Mouse (Mus musculus) MEL (cell line): ENCODE data around the gene Rad50. TPM values are rescaled to one million over a fixed set of nuclear protein-coding genes. Genes with fewer than 3 reads are reported as not detected.

Source experiments
- DNase-seq: peaks from one replicate; pipeline ENCODE4 v3.0.0; 2011; ENCODE audit warnings: low read depth, low spot score
- H3K27ac ChIP-seq: 2 replicates; pipeline ENCODE4 v1.5.1; 2012; ENCODE audit warnings: low read depth, mild to moderate bottlenecking, control low read depth, low read length, moderate library complexity; ENCODE audit not compliant: control insufficient read depth
- H3K27me3 ChIP-seq, 2 experiments: fragments of 150-350 bp in 1 of 2; sonication (generic) in 1 of 2; 2 replicates each; pipeline ENCODE4 v1.6.1; 2012; ENCODE audit warnings: low read length in 2 of 2, mild to moderate bottlenecking in 2 of 2, improper control_type of control experiment in 1 of 2, moderate library complexity in 1 of 2; ENCODE audit not compliant: insufficient read depth in 2 of 2, control insufficient read depth in 1 of 2
- H3K36me3 ChIP-seq, 2 experiments: 2 replicates each; pipeline ENCODE4 v1.6.1; 2012 to 2014; ENCODE audit warnings: low read length in 2 of 2, improper control_type of control experiment in 1 of 2, inconsistent platforms in 1 of 2, mild to moderate bottlenecking in 1 of 2; ENCODE audit not compliant: insufficient read depth in 2 of 2, control insufficient read depth in 1 of 2
- H3K4me1 ChIP-seq, 2 experiments: fragments of 150-350 bp in 1 of 2; sonication (generic) in 1 of 2; 2 replicates each; pipeline ENCODE4 v1.6.1; 2012; ENCODE audit warnings: low read length in 2 of 2, improper control_type of control experiment in 1 of 2, mild to moderate bottlenecking in 1 of 2; ENCODE audit not compliant: insufficient read depth in 2 of 2, control insufficient read depth in 1 of 2
- H3K4me3 ChIP-seq, 2 experiments: fragments of 150-350 bp in 1 of 2; sonication (generic) in 1 of 2; 2 replicates each; pipeline ENCODE4 v1.5.1; 2012; ENCODE audit warnings: low read depth in 2 of 2, low read length in 2 of 2, mild to moderate bottlenecking in 2 of 2, moderate library complexity in 2 of 2, control low read depth in 1 of 2, improper control_type of control experiment in 1 of 2; ENCODE audit not compliant: control insufficient read depth in 1 of 2, insufficient read depth in 1 of 2
- H3K79me2 ChIP-seq: 2 replicates; pipeline ENCODE4 v1.6.1; 2012; ENCODE audit warnings: mild to moderate bottlenecking, low read length, moderate library complexity; ENCODE audit not compliant: control insufficient read depth, poor library complexity, insufficient read depth
- H3K9ac ChIP-seq: 2 replicates; pipeline ENCODE4 v1.6.1; 2012; ENCODE audit warnings: low read depth, mild to moderate bottlenecking, control low read depth, low read length, moderate library complexity; ENCODE audit not compliant: control insufficient read depth, poor library complexity, severe bottlenecking
- H3K9me3 ChIP-seq: fragments of 150-350 bp; sonication (generic); replicated peaks from 2 replicates; pipeline ENCODE4 v1.6.1; 2012; ENCODE audit warnings: mild to moderate bottlenecking, low read length, improper control_type of control experiment, moderate library complexity; ENCODE audit not compliant: insufficient read depth
- BHLHE40 ChIP-seq: IDR thresholded peaks from 2 replicates; pipeline ENCODE4 v1.6.1; 2012; ENCODE audit warnings: low read depth, mild to moderate bottlenecking, inconsistent platforms, low read length, improper control_type of control experiment, borderline replicate concordance
- CHD1 ChIP-seq: IDR thresholded peaks from 2 replicates; pipeline ENCODE4 v1.6.1; 2012; ENCODE audit warnings: low read depth, mild to moderate bottlenecking, inconsistent platforms, low read length, improper control_type of control experiment
- CHD2 ChIP-seq: IDR thresholded peaks from 2 replicates; pipeline ENCODE4 v1.6.1; 2011; ENCODE audit warnings: low read length, improper control_type of control experiment
- CTCF ChIP-seq, 3 experiments: IDR thresholded peaks in 2 of 3; conservative IDR thresholded peaks in 1 of 3; 2 replicates each; pipeline ENCODE4 v1.5.1; 2011 to 2012; ENCODE audit warnings: low read length in 3 of 3, low read depth in 2 of 3, mild to moderate bottlenecking in 2 of 3, improper control_type of control experiment in 1 of 3, inconsistent platforms in 1 of 3, mixed read lengths in 1 of 3, moderate library complexity in 1 of 3; ENCODE audit not compliant: control insufficient read depth in 1 of 3, insufficient read depth in 1 of 3, poor library complexity in 1 of 3, severe bottlenecking in 1 of 3
- E2F4 ChIP-seq: IDR thresholded peaks from 2 replicates; pipeline ENCODE4 v1.6.1; 2011; ENCODE audit warnings: low read depth, low read length, improper control_type of control experiment, borderline replicate concordance
- ELF1 ChIP-seq: IDR thresholded peaks from 2 replicates; pipeline ENCODE4 v1.6.1; 2014; ENCODE audit warnings: low read depth, mild to moderate bottlenecking, inconsistent platforms, low read length, improper control_type of control experiment, moderate library complexity
- ETS1 ChIP-seq: IDR thresholded peaks from 2 replicates; pipeline ENCODE4 v1.6.1; 2012; ENCODE audit warnings: low read depth, mild to moderate bottlenecking, inconsistent platforms, low read length, improper control_type of control experiment, moderate library complexity
- GABPA ChIP-seq: IDR thresholded peaks from 2 replicates; pipeline ENCODE4 v1.6.1; 2012; ENCODE audit warnings: low read depth, mild to moderate bottlenecking, inconsistent platforms, low read length, improper control_type of control experiment, moderate library complexity
- GATA1 ChIP-seq: IDR thresholded peaks from 2 replicates; pipeline ENCODE4 v1.6.1; 2011; ENCODE audit warnings: low read depth, low read length, improper control_type of control experiment
- HCFC1 ChIP-seq: IDR thresholded peaks from 2 replicates; pipeline ENCODE4 v1.6.1; 2012; ENCODE audit warnings: low read depth, mild to moderate bottlenecking, inconsistent platforms, low read length, improper control_type of control experiment, moderate library complexity
- JUND ChIP-seq: IDR thresholded peaks from 2 replicates; pipeline ENCODE4 v1.6.1; 2011; ENCODE audit warnings: low read depth, mild to moderate bottlenecking, improper control_type of control experiment, low read length
- KAT2A ChIP-seq: conservative IDR thresholded peaks from 2 replicates; pipeline ENCODE4 v1.6.1; 2012; ENCODE audit warnings: low read depth, low read length, improper control_type of control experiment, inconsistent platforms
- MAFK ChIP-seq: IDR thresholded peaks from 2 replicates; pipeline ENCODE4 v1.6.1; 2011; ENCODE audit warnings: low read depth, mild to moderate bottlenecking, low read length, improper control_type of control experiment, borderline replicate concordance
- MAX ChIP-seq: IDR thresholded peaks from 2 replicates; pipeline ENCODE4 v1.6.1; 2011; ENCODE audit warnings: low read length, improper control_type of control experiment
- MAZ ChIP-seq: IDR thresholded peaks from 2 replicates; pipeline ENCODE4 v1.6.1; 2012; ENCODE audit warnings: low read depth, mild to moderate bottlenecking, inconsistent platforms, low read length, improper control_type of control experiment
- MEF2A ChIP-seq: IDR thresholded peaks from 2 replicates; pipeline ENCODE4 v1.6.1; 2014; ENCODE audit warnings: low read depth, mild to moderate bottlenecking, inconsistent platforms, low read length, improper control_type of control experiment; ENCODE audit not compliant: poor library complexity, insufficient replicate concordance, severe bottlenecking; ENCODE audit errors: extremely low read depth
- MXI1 ChIP-seq: IDR thresholded peaks from 2 replicates; pipeline ENCODE4 v1.6.1; 2011; ENCODE audit warnings: mild to moderate bottlenecking, low read depth, low read length, improper control_type of control experiment
- MYB ChIP-seq: IDR thresholded peaks from 2 replicates; pipeline ENCODE4 v1.6.1; 2011; ENCODE audit warnings: mild to moderate bottlenecking, low read depth, low read length, improper control_type of control experiment
- MYC ChIP-seq: IDR thresholded peaks from 2 replicates; pipeline ENCODE4 v1.6.1; 2011; ENCODE audit warnings: low read depth, mild to moderate bottlenecking, low read length, improper control_type of control experiment, moderate library complexity
- NELFE ChIP-seq: IDR thresholded peaks from 2 replicates; pipeline ENCODE4 v1.6.1; 2011; ENCODE audit warnings: low read depth, low read length, improper control_type of control experiment
- NRF1 ChIP-seq: IDR thresholded peaks from 2 replicates; pipeline ENCODE4 v1.6.1; 2014; ENCODE audit warnings: low read depth, mild to moderate bottlenecking, inconsistent platforms, low read length, improper control_type of control experiment, moderate library complexity; ENCODE audit not compliant: poor library complexity, insufficient read depth, severe bottlenecking
- POLR2A ChIP-seq, 2 experiments: IDR thresholded peaks; 2 replicates each; pipeline ENCODE4 v1.6.1; 2011 to 2012; ENCODE audit warnings: low read length in 2 of 2, mild to moderate bottlenecking in 2 of 2, control low read depth in 1 of 2, improper control_type of control experiment in 1 of 2, low read depth in 1 of 2, moderate library complexity in 1 of 2; ENCODE audit not compliant: control insufficient read depth in 1 of 2, insufficient read depth in 1 of 2, poor library complexity in 1 of 2
- POLR2AphosphoS2 ChIP-seq: IDR thresholded peaks from 2 replicates; pipeline ENCODE4 v1.6.1; 2011; ENCODE audit warnings: low read length, improper control_type of control experiment
- POLR2AphosphoS5 ChIP-seq: IDR thresholded peaks from 2 replicates; pipeline ENCODE4 v1.6.1; 2012; ENCODE audit warnings: low read depth, borderline replicate concordance, mild to moderate bottlenecking, inconsistent platforms, low read length, moderate library complexity, mixed read lengths
- RAD21 ChIP-seq: IDR thresholded peaks from 2 replicates; pipeline ENCODE4 v1.6.1; 2011; ENCODE audit warnings: mild to moderate bottlenecking, low read depth, low read length, improper control_type of control experiment
- RCOR1 ChIP-seq: IDR thresholded peaks from 2 replicates; pipeline ENCODE4 v1.6.1; 2012; ENCODE audit warnings: low read depth, mild to moderate bottlenecking, inconsistent platforms, low read length, improper control_type of control experiment
- SIN3A ChIP-seq: IDR thresholded peaks from 2 replicates; pipeline ENCODE4 v1.6.1; 2012; ENCODE audit warnings: low read length, improper control_type of control experiment, inconsistent platforms
- SMC3 ChIP-seq: IDR thresholded peaks from 2 replicates; pipeline ENCODE4 v1.6.1; 2011; ENCODE audit warnings: low read depth, low read length, improper control_type of control experiment
- TAL1 ChIP-seq: IDR thresholded peaks from 2 replicates; pipeline ENCODE4 v1.6.1; 2012; ENCODE audit warnings: mild to moderate bottlenecking, inconsistent platforms, low read length, moderate library complexity, mixed read lengths
- TBP ChIP-seq: IDR thresholded peaks from 2 replicates; pipeline ENCODE4 v1.8.0; 2011; ENCODE audit warnings: low read depth, low read length, improper control_type of control experiment
- TCF12 ChIP-seq: IDR thresholded peaks from 2 replicates; pipeline ENCODE4 v1.6.1; 2014; ENCODE audit warnings: low read depth, mild to moderate bottlenecking, inconsistent platforms, low read length, improper control_type of control experiment, moderate library complexity
- USF1 ChIP-seq: IDR thresholded peaks from 2 replicates; pipeline ENCODE4 v1.6.1; 2014; ENCODE audit warnings: low read depth, mild to moderate bottlenecking, inconsistent platforms, low read length, improper control_type of control experiment, moderate library complexity
- USF2 ChIP-seq, 2 experiments: IDR thresholded peaks; 2 replicates each; pipeline ENCODE4 v1.6.1; 2011 to 2012; ENCODE audit warnings: improper control_type of control experiment in 2 of 2, low read length in 2 of 2, borderline replicate concordance in 1 of 2, inconsistent platforms in 1 of 2, low read depth in 1 of 2, mild to moderate bottlenecking in 1 of 2; ENCODE audit not compliant: insufficient read depth in 1 of 2
- ZC3H11A ChIP-seq: IDR thresholded peaks from 2 replicates; pipeline ENCODE4 v1.6.1; 2012; ENCODE audit warnings: low read depth, mild to moderate bottlenecking, inconsistent platforms, low read length, improper control_type of control experiment
- ZKSCAN1 ChIP-seq: IDR thresholded peaks from 2 replicates; pipeline ENCODE4 v1.6.1; 2012; ENCODE audit warnings: low read depth, mild to moderate bottlenecking, inconsistent platforms, low read length, improper control_type of control experiment, moderate library complexity
- ZMIZ1 ChIP-seq: IDR thresholded peaks from 2 replicates; pipeline ENCODE4 v1.6.1; 2012; ENCODE audit warnings: low read depth, mild to moderate bottlenecking, inconsistent platforms, low read length, improper control_type of control experiment, moderate library complexity
- ZNF384 ChIP-seq: IDR thresholded peaks from 2 replicates; pipeline ENCODE4 v1.6.1; 2012; ENCODE audit warnings: low read depth, mild to moderate bottlenecking, inconsistent platforms, low read length, improper control_type of control experiment
- polyA plus RNA-seq, 2 experiments: library from polyadenylated mRNA; stranded (reverse) in 1 of 2; unstranded in 1 of 2; fragments of >175 nt in 1 of 2; fragments of >200 nt in 1 of 2; gene quantifications; 2 replicates each; pipeline versions ENCODE4 v1.2.1 to v1.2.4; 2012; ENCODE audit warnings: low replicate concordance in 2 of 2, low read depth in 1 of 2; ENCODE audit not compliant: insufficient read length in 2 of 2, insufficient read depth in 1 of 2, missing spikeins in 1 of 2
- total RNA-seq: library from RNA; depleted of rRNA; stranded (reverse); fragments of 300-350 nt; gene quantifications from 2 replicates; pipeline ENCODE4 v1.2.3, GENCODE M21; 2012

The Rad50 gene
- total and polyA plus RNA-seq, 3 experiments = 32.6 to 447 (median 44.6) TPM

- Histone ChIP-seq H3K36me3 (peaks cover 0 to 65% of the 10 kb centered on the region in 2 experiments; a peak in 2 of 4 replicates), H3K4me1 (peaks cover 54 to 69% of the 10 kb centered on the region in 2 experiments), H3K4me3 (peak within 1 kb of the TSS; percentile 83 to 97), H3K27ac (peak within 1 kb of the TSS; percentile 97), H3K79me2 (peaks cover 22% of the 10 kb centered on the region), H3K9ac (peak within 1 kb of the TSS; percentile 54), H3K9me3 (no peaks in the 10 kb centered on the region), H3K27me3 (no peaks in the 10 kb centered on the region)
- peak; percentile 41 for DNase-seq
- TF ChIP-seq RCOR1 = peak; percentile 56; the same call in 1 of the 2 replicates
- no peak for TF ChIP-seq USF1
- 0 out of 2 replicates have a peak, but pooled peaks have one; percentile 37 for TF ChIP-seq KAT2A
- TF ChIP-seq MYC = no peak
- TF ChIP-seq GABPA = no peak
- TF ChIP-seq SMC3 = no peak
- TF ChIP-seq TCF12 = peak; percentile 89
- no peak for TF ChIP-seq ZKSCAN1
- TF ChIP-seq CHD2 = no peak; the same call in 1 of the 2 replicates
- TF ChIP-seq MAFK = no peak
- no peak for TF ChIP-seq POLR2AphosphoS5
- TF ChIP-seq ZC3H11A = no peak
- TF ChIP-seq ZNF384 = peak; percentile 89
- TF ChIP-seq HCFC1 = no peak
- no peak for TF ChIP-seq RAD21
- no peak for TF ChIP-seq NRF1
- TF ChIP-seq TAL1 = no peak
- TF ChIP-seq BHLHE40 = no peak
- TF ChIP-seq POLR2A (IDR thresholded peaks at IDR 0.05; ENCODE audit: control insufficient read depth in 1 of 2, insufficient read depth in 1 of 2, low read depth in 1 of 2, low read length in 2 of 2, poor library complexity in 1 of 2) = no peak
- TF ChIP-seq NELFE = no peak
- TF ChIP-seq TBP = no peak
- TF ChIP-seq MYB = no peak
- peak; percentile 24; the same call in 1 of the 2 replicates for TF ChIP-seq SIN3A
- no peak for TF ChIP-seq ZMIZ1
- no peak for TF ChIP-seq POLR2AphosphoS2
- TF ChIP-seq CHD1 = no peak
- TF ChIP-seq GATA1 = peak; percentile 74
- no peak for TF ChIP-seq MAX
- TF ChIP-seq JUND = no peak
- TF ChIP-seq ETS1 = peak; percentile 82
- no peak for TF ChIP-seq MAZ
- TF ChIP-seq ELF1 = no peak
- no peak for TF ChIP-seq CTCF (IDR thresholded peaks at IDR 0.05 in 2 of 3, conservative IDR thresholded peaks at IDR 0.05 in 1 of 3; ENCODE audit: control insufficient read depth in 1 of 3, insufficient read depth in 1 of 3, low read depth in 2 of 3, low read length in 3 of 3, poor library complexity in 1 of 3, severe bottlenecking in 1 of 3)
- no peak for TF ChIP-seq E2F4
- TF ChIP-seq MEF2A = 0 out of 2 replicates have a peak, but pooled peaks have one; percentile 17
- TF ChIP-seq MXI1 = no peak; the same call in 1 of the 2 replicates
- TF ChIP-seq USF2 (IDR thresholded peaks at IDR 0.05; ENCODE audit: borderline replicate concordance in 1 of 2, insufficient read depth in 1 of 2, low read depth in 1 of 2, low read length in 2 of 2) = no peak
These were observed 88.4 kb downstream of the Rad50 start, which contains the start of gene Il4 for GRCm38 (mm10) chr11:53618619-53619198. Gene Il4, minus strand, starts transcription at chr11:53618669.
